Mouse (Mus musculus): ENCODE measurements around the gene Hmgb1.

GRCm38 (mm10) chr5:149088149-149088548 is 96.1 kb downstream of the Hmgb1 start:
- TF ChIP-seq CTCF (IDR thresholded peaks at IDR 0.05; ENCODE audit: control insufficient read depth, insufficient read depth, insufficient replicate concordance, low read depth, low read length) (no peak), POLR2A (IDR thresholded peaks at IDR 0.05; ENCODE audit: control insufficient read depth, low read depth, low read length) (no peak)
